Mouse (Mus musculus): Measurements from ENCODE around the gene Mak.
A peak's percentile ranks its signal among the peaks of the same experiment; 100 is the strongest.
"Not testable (repeated sequence)": the region's sequence is repeated elsewhere in the genome, so short reads cannot be mapped to it uniquely, and the experiment has no call there.

Mak gene

DNA sequence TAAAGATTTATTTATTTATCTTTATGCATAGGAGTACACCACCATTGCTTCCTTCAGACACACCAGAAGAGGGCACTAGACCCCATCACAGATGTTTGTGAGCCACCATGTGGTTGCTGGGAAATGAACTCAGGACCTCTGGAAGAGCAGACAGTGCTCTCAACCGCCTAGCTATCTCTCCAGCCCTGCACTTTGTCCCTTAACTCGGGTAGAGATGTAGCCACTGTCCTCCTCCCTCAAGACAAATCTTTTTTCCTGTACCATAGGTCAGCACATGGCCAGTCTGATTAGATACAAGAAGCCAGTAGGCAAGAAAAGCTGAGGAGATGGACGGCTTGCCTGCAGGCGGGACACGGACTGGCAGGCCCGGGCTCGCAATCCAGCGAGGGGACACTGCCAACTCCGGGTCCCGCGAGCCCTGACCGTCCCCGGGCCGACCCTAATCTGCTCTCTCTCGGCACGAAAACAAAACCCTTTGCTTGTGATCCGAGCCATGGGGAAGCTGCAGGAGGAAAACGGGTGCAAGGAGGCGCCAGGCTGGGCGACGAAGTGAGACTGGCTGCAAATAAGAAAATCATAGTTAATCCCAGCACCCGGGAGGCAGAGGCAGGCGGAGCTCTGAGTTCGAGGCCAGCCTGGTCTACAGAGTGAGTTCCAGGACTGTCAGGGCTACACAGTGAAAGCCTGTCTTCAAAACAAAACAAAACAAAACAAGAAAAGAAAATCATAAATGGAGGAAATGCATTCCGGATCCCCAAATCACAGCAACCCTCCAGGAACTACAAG is 79.2 kb downstream of the Mak start:
- peak in 1 of 2 experiments; percentile 34 for DNase-seq (ENCODE audit: low spot score in 2 of 2)

DNA sequence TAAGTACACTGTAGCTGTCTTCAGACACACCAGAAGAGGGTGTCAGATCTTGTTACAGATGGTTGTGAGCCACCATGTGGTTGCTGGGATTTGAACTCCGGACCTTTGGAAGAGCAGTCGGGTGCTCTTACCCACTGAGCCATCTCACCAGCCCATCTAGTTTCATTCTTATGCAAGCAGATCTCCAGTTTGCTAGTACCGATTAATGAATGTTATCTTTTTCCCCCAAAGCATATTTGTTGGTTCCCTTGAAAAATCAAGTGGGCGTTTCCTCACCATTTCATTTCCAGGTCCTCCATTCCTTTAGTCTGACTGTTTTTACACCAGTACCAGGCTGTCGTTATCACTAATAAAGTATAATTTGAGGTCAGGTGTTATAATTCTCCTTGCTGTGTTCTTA is 81.0 kb downstream of the Mak start:
- DNase-seq (ENCODE audit: low spot score in 2 of 2) = not testable (repeated sequence)

GRCm38 (mm10) chr13:40994487-40995263 is 84.8 kb downstream of the Mak start:
- no peak for DNase-seq (ENCODE audit: low spot score in 2 of 2)

GRCm38 (mm10) chr13:40988418-40988817 is 91.1 kb downstream of the Mak start:
- no peak for DNase-seq (ENCODE audit: low spot score in 2 of 2)

- not testable (repeated sequence) for DNase-seq (ENCODE audit: low spot score in 2 of 2)
Measured at GRCm38 (mm10) chr13:40987608-40988303, 91.8 kb downstream of the Mak start.

GRCm38 (mm10) chr13:40986081-40986480 is 93.4 kb downstream of the Mak start:
- DNase-seq (ENCODE audit: low spot score in 2 of 2) = no peak

DNA sequence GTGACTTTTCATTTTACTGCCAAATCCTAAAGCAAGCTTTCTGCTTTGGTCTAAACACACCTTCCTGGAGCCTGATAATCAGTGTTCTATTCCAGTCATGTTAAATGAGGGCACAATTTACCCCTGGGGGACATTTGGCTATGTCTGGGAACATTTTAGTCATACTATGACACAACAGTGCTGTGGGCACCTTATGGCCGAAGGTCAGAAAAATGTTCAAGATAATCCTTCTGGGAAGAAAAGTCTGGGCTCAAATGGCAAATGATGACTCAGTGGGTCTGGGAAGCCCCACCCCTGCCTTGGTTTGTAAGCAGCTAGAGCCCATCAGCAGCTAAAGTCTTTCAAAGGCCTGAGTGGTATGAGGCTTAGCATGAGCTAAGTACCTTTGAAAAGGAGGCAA is 96.7 kb downstream of the Mak start:
- DNase-seq (ENCODE audit: low spot score in 2 of 2) = no peak

DNA sequence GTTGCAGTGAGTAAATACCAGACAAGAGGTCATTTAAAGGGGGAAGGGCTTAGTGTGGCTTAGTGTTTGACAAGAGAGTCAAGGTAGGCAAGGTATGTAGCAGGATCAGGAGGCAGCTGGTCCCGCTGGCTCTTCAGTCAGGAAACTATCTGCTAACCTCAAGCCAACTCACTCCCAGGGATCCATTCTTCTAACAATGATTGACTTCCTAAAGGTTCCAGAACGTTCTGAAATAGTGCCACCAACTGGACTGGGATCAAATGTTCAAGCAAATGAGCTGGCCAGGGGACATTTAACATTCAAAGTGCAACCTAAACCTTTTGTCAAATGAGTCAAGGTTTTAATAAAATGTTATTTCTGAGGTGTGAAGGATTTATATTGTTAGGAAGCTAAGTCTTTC is 100.2 kb downstream of the Mak start:
- no peak for DNase-seq (ENCODE audit: low spot score in 2 of 2)

GRCm38 (mm10) chr13:40978652-40979051 is 100.9 kb downstream of the Mak start:
- DNase-seq (ENCODE audit: low spot score in 2 of 2) = no peak

DNA sequence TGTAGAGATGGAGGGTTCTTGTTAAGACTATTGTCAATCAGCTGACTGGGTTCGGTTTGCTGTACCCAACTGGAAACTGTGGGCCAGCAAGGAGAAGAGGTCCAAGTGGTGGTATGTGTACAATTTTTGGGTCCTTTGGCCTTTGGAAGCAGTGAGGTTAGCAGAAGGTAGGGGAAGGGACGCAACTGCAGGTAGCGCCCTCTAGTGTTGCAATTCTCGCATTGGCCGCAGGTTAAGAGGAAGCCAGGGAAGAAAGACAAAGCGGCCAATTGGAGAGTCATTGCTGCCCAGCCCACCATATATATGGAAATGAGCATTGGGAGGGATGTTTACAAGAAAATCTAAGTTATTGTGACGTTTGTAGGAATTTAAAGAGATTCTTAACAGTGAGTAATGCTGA is 101.9 kb downstream of the Mak start:
- peak in 1 of 2 experiments; percentile 42 for DNase-seq (ENCODE audit: low spot score in 2 of 2)
